Mouse (Mus musculus): ENCODE results near the gene Myh6. TPM values are rescaled to one million over a fixed set of nuclear protein-coding genes. Genes with fewer than 3 reads are reported as not detected.

The Myh6 gene
- polyA plus RNA-seq, 1 experiment, result not detected

GRCm38 (mm10) chr14:55007120-55007908 is 40.6 kb upstream of the Myh6 start:
- WGBS, result 57% methylated on average over 9 of the region's 9 CpGs
- no peak for TF ChIP-seq CTCF (IDR thresholded peaks at IDR 0.05; ENCODE audit: extremely low read depth, insufficient read length, insufficient replicate concordance, low read depth, low read length)
- TF ChIP-seq POLR2A (IDR thresholded peaks at IDR 0.05; ENCODE audit: low read depth, low read length), result no peak
- H3K27ac ChIP-seq (ENCODE audit: insufficient read depth, low read depth, low read length), result no peak overlapping the region
- H3K4me3 ChIP-seq (ENCODE audit: low read depth, low read length), result no peak overlapping the region
- no peaks in the 10 kb centered on the region for H3K36me3 ChIP-seq (ENCODE audit: control insufficient read depth, insufficient read depth, low read length)
- no peaks in the 10 kb centered on the region for H3K4me1 ChIP-seq (ENCODE audit: control insufficient read depth, insufficient read depth, insufficient read length, low read length)
- H3K27me3 ChIP-seq (ENCODE audit: control insufficient read depth, insufficient read depth, low read length), result no peaks in the 10 kb centered on the region

GRCm38 (mm10) chr14:55006541-55006940 is 39.8 kb upstream of the Myh6 start:
- no peaks in the 10 kb centered on the region for H3K4me1 ChIP-seq (ENCODE audit: control insufficient read depth, insufficient read depth, insufficient read length, low read length)
- TF ChIP-seq CTCF (IDR thresholded peaks at IDR 0.05; ENCODE audit: extremely low read depth, insufficient read length, insufficient replicate concordance, low read depth, low read length) (no peak), POLR2A (IDR thresholded peaks at IDR 0.05; ENCODE audit: low read depth, low read length) (no peak)
- no peak overlapping the region for H3K27ac ChIP-seq (ENCODE audit: insufficient read depth, low read depth, low read length)
- H3K27me3 ChIP-seq (ENCODE audit: control insufficient read depth, insufficient read depth, low read length), result no peaks in the 10 kb centered on the region
- H3K4me3 ChIP-seq (ENCODE audit: low read depth, low read length), result no peak overlapping the region
- H3K36me3 ChIP-seq (ENCODE audit: control insufficient read depth, insufficient read depth, low read length), result no peaks in the 10 kb centered on the region
- WGBS, result 65% methylated on average over 3 of the region's 3 CpGs

GRCm38 (mm10) chr14:55005967-55006366 is 39.2 kb upstream of the Myh6 start:
- Histone ChIP-seq H3K27ac (ENCODE audit: insufficient read depth, low read depth, low read length) (no peak overlapping the region), H3K4me1 (ENCODE audit: control insufficient read depth, insufficient read depth, insufficient read length, low read length) (no peaks in the 10 kb centered on the region), H3K4me3 (ENCODE audit: low read depth, low read length) (no peak overlapping the region), H3K36me3 (ENCODE audit: control insufficient read depth, insufficient read depth, low read length) (no peaks in the 10 kb centered on the region), H3K27me3 (ENCODE audit: control insufficient read depth, insufficient read depth, low read length) (no peaks in the 10 kb centered on the region)
- 88% methylated on average over 8 of the region's 8 CpGs for WGBS
- TF ChIP-seq POLR2A (IDR thresholded peaks at IDR 0.05; ENCODE audit: low read depth, low read length) (no peak), CTCF (IDR thresholded peaks at IDR 0.05; ENCODE audit: extremely low read depth, insufficient read length, insufficient replicate concordance, low read depth, low read length) (no peak)

GRCm38 (mm10) chr14:55005506-55005905 is 38.8 kb upstream of the Myh6 start:
- H3K27me3 ChIP-seq (ENCODE audit: control insufficient read depth, insufficient read depth, low read length), result no peaks in the 10 kb centered on the region
- no peaks in the 10 kb centered on the region for H3K4me1 ChIP-seq (ENCODE audit: control insufficient read depth, insufficient read depth, insufficient read length, low read length)
- no peak overlapping the region for H3K4me3 ChIP-seq (ENCODE audit: low read depth, low read length)
- TF ChIP-seq CTCF (IDR thresholded peaks at IDR 0.05; ENCODE audit: extremely low read depth, insufficient read length, insufficient replicate concordance, low read depth, low read length) (no peak), POLR2A (IDR thresholded peaks at IDR 0.05; ENCODE audit: low read depth, low read length) (no peak)
- H3K36me3 ChIP-seq (ENCODE audit: control insufficient read depth, insufficient read depth, low read length), result no peaks in the 10 kb centered on the region
- H3K27ac ChIP-seq (ENCODE audit: insufficient read depth, low read depth, low read length), result no peak overlapping the region
- 77% methylated on average over 2 of the region's 2 CpGs for WGBS

- H3K27me3 ChIP-seq (ENCODE audit: control insufficient read depth, insufficient read depth, low read length), result no peaks in the 10 kb centered on the region
- WGBS, result 60% methylated on average over 18 of the region's 18 CpGs
- no peak overlapping the region for H3K4me3 ChIP-seq (ENCODE audit: low read depth, low read length)
- no peak overlapping the region for H3K27ac ChIP-seq (ENCODE audit: insufficient read depth, low read depth, low read length)
- H3K4me1 ChIP-seq (ENCODE audit: control insufficient read depth, insufficient read depth, insufficient read length, low read length), result no peaks in the 10 kb centered on the region
- no peaks in the 10 kb centered on the region for H3K36me3 ChIP-seq (ENCODE audit: control insufficient read depth, insufficient read depth, low read length)
- TF ChIP-seq POLR2A (IDR thresholded peaks at IDR 0.05; ENCODE audit: low read depth, low read length), result no peak
- no peak for TF ChIP-seq CTCF (IDR thresholded peaks at IDR 0.05; ENCODE audit: extremely low read depth, insufficient read length, insufficient replicate concordance, low read depth, low read length)
Observed at GRCm38 (mm10) chr14:55003878-55004855, 37.4 kb upstream of the Myh6 start.

- Histone ChIP-seq H3K4me1 (ENCODE audit: control insufficient read depth, insufficient read depth, insufficient read length, low read length) (no peaks in the 10 kb centered on the region), H3K36me3 (ENCODE audit: control insufficient read depth, insufficient read depth, low read length) (no peaks in the 10 kb centered on the region), H3K27me3 (ENCODE audit: control insufficient read depth, insufficient read depth, low read length) (no peaks in the 10 kb centered on the region), H3K27ac (ENCODE audit: insufficient read depth, low read depth, low read length) (no peak overlapping the region), H3K4me3 (ENCODE audit: low read depth, low read length) (no peak overlapping the region)
- WGBS, result 59% methylated on average over 7 of the region's 7 CpGs
- TF ChIP-seq POLR2A (IDR thresholded peaks at IDR 0.05; ENCODE audit: low read depth, low read length) (no peak), CTCF (IDR thresholded peaks at IDR 0.05; ENCODE audit: extremely low read depth, insufficient read length, insufficient replicate concordance, low read depth, low read length) (no peak)
Observed at GRCm38 (mm10) chr14:55002687-55003120, 36.0 kb upstream of the Myh6 start.

Measured in small intestine, adult 2 months (tissue).